Mouse (Mus musculus) neural tube, embryonic 10.5 days (tissue): ENCODE results near the gene Iqgap2.

ENCODE experiments used
- DNase-seq: peaks from one replicate; pipeline ENCODE4 v3.0.0-alpha.2; 2017; ENCODE audit warnings: low spot score; ENCODE audit errors: extremely low spot score

Iqgap2 gene

GRCm38 (mm10) chr13:95778761-95779161 lies 113.0 kb downstream of the Iqgap2 start:
- peak; percentile 23 for DNase-seq

GRCm38 (mm10) chr13:95777651-95778391 lies 113.9 kb downstream of the Iqgap2 start:
- DNase-seq: no peak

DNA sequence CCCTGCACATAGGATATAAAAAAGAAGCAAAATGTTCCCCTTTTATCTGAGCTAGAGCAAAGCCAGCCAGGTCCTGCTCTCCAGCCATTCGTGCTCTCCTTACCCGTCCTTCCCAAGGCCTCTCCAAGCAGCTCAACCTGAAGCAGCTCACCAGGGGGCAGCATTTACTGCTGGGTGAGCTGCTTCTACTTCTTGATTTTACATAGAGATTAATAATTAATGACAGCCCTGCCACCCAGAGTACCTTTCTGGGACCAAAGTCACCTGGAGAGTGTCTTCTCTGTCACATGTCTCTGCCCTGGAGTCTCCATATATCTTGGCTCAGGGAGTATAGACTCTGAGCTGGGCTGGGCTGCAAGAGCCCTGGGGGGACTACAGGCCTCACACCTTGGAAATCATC lies 114.5 kb downstream of the Iqgap2 start:
- peak; percentile 30 for DNase-seq

GRCm38 (mm10) chr13:95774966-95775696 lies 116.6 kb downstream of the Iqgap2 start:
- DNase-seq: peak; percentile 53

DNA sequence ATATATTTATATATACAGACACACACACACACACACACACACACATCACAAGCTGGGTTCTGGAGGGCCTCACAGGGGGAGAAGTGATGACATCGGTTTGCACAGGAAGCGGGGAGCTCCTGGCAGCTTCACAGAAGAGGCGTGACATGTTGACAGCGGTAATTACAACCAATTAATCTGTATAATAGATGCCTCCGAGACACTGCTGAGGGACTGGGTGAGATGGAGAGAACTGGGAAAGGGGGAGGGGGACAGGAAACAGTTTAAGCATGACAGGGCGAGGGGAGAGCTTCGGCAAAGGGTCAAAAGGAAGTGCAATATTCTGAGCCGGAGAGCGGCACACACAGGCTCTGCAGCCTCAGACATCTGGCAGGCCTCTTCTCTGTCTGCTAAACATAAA lies 126.7 kb downstream of the Iqgap2 start:
- peak; percentile 53 for DNase-seq

GRCm38 (mm10) chr13:95763876-95764517 lies 127.7 kb downstream of the Iqgap2 start:
- no peak for DNase-seq

DNA sequence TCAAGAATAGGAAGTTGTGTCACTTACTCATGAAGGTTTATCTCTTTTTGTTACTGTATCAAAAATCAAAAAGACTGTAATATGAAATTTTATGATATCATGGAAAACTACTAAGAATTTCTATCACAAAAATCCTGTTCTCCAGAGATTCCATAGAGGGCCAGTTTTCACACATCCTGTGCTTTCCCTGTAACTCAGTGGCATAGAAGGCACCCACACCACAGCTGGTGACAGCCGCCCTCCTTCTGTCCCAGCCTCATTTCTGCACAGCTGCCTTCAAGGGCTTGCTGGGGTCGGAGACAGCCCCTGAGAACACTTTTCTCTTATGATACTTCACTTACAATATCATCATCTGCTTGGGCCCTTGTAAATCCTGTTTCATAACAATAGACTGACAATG lies 131.9 kb downstream of the Iqgap2 start:
- DNase-seq: no peak

- DNase-seq: no peak
Observed at GRCm38 (mm10) chr13:95754285-95754684, 137.4 kb downstream of the Iqgap2 start.

- no peak for DNase-seq
Observed at GRCm38 (mm10) chr13:95752386-95752785, 139.3 kb downstream of the Iqgap2 start.

GRCm38 (mm10) chr13:95747541-95747940 lies 144.2 kb downstream of the Iqgap2 start:
- DNase-seq: no peak

DNA sequence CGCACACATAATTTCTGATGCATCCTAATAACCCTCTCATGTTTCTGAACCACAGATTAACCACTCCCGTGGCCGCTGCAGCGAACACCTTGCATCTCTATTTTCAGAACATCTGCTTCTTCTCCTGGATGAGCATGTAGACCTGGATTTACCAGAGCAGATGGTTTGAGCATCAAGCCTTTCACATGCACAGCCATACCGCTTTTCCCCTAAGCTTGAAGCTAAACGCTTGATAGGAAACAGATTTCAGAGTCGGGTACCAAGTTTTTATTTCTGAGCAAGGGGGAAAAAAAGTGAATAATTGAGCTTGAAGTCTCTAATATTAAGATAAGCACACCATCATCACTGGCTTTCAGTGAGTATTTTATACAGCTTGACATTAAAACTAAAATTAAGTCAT lies 144.6 kb downstream of the Iqgap2 start:
- no peak for DNase-seq

DNA sequence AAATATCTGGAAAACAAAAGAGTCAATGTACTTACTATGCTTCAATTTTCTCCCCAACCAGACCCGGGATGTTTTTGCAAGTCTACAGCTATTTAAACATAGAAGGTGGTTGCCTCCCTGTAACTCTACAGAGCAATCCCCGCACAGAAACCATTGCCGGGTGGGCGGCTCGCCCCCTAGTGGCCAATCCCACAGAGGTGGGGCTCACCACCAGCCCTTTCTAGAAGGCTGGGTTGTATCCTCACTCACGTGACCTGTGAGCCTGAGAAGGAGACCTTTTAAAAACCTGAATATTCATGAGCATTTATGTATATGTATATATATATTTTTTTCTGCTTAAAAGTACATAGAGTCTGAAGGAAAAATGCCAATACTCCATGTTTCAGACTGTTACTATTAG lies 145.2 kb downstream of the Iqgap2 start:
- DNase-seq: peak; percentile 68

GRCm38 (mm10) chr13:95745451-95745850 lies 146.3 kb downstream of the Iqgap2 start:
- DNase-seq: no peak

DNA sequence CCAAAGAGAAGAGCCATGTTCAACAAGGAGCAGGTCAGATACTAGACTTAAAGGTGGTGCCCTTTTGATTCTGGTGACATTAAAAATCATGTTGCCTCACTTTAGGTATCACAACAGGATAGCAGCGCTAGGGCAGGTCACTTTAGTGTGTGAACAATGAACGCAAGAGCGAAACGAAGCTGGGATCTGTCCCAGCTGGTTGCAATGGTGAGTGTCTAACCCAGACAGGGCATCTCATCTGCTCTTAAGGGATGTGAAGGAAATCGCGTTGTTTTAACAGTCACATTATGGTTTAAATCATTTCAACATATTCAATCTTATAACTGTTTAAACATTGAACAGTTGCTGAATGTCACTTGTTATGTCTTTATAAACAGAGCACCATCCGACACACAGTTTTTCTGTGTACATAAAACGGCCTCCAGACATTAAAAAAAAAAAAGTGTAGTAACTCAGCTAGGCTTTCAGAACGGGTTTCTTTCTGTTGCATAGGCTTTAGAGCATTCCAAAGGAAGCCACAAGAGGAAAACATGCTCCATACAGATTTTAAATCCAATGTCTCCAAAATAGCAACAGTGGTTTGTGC lies 148.7 kb downstream of the Iqgap2 start:
- no peak for DNase-seq

- no peak for DNase-seq
Observed at GRCm38 (mm10) chr13:95741813-95742689, 149.7 kb downstream of the Iqgap2 start.

DNA sequence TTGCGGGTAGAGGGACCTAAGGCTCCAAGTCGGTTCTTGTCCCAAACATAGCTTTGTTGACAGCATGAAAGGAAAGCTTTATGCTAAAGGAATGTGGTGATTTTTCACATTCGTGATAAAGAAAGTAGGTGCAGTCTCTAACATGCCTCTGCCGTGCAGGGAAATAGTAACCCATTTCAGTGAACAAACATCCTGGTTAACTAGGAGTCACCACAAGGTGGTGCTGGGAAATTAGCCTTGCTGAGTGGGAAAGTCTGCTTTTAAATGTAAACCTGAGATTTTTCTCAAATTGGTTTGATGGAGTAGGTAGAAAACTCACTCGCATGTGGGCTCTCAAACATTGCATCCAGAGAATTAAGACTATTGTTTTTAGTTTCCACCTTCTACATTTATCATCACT lies 152.1 kb downstream of the Iqgap2 start:
- no peak for DNase-seq

- DNase-seq: no peak
Observed at GRCm38 (mm10) chr13:95730491-95730890, 161.2 kb downstream of the Iqgap2 start.

DNA sequence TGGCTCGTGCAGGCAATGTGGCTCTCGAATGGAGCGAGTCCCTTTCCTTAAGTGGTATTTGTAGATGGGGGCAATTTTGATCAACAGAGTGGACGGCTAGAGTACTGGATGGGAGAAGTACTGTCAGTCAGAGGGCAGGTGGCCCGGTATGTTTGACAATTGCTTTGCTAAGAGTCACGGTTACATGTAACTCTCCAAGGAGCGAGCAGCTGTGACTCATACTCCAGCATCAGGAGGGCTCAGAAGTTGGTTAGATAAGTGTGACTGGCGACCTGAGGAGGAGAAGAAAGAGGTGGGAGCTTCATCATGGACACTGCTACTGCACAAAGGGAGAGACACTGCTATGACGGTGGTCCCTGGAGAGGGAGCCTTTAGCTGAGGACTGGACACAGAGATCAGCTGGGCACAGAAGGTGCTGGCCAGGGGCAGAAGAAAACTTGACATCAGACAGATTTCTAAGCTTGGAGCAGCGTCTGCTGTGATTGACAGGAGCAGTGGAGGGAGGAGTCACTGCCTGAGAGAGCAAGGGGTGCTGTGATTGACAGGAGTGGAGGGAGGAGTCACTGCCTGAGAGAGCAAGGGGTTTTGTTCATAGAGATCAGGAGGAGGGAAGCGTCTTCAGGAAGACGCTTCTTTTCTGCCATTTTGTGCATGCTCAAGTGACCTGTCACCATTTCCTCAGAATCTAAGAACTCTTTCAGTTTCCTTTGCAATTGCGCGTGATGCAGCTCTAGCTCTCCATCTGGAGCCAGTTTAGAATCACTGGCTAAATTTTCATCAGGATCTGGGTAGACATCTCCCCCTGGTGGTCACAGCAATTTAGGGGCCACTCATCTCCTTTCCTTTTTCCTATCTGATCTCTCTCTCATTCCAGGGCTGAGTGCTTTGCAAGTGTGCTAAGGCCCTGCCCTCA lies 172.1 kb downstream of the Iqgap2 start:
- peak; percentile 65 for DNase-seq

DNA sequence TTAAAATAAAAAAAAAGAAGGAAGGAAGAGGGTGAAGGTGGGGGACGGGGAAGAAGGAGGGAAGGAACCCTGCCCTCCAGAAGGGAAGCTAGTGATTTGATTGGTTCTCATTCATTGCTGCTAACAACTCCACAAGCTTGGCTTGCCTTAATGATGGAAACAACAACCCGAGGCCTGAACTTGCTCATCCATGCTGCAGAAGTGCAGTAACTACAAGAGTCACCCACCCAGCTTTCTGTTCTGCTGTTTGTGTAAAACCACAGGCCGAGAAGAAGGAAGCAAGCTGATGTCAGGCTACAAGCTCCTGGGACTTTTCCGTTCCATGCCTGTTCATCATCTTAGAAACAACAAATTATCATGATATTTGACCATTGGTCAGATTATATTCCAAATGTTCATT lies 176.4 kb downstream of the Iqgap2 start:
- no peak for DNase-seq
